Mouse (Mus musculus): Measurements from ENCODE around the gene Olfr314. TPM values are rescaled to one million over a fixed set of nuclear protein-coding genes. Genes with fewer than 3 reads are reported as not detected.

The Olfr314 gene
- polyA plus RNA-seq, 1 experiment from 2014 or later: not detected

GRCm38 (mm10) chr11:58789532-58789931, 6.8 kb downstream of the Olfr314 start:
- H3K27ac ChIP-seq (ENCODE audit: low read depth, low read length): no peak overlapping the region
- no peaks in the 10 kb centered on the region for H3K9me3 ChIP-seq (ENCODE audit: control insufficient read depth, low read length)
- ATAC-seq (ENCODE audit: low read depth): no peak
- WGBS: 35% methylated on average over 3 of the region's 3 CpGs
- H3K4me1 ChIP-seq (ENCODE audit: control insufficient read depth, insufficient read depth, low read length): no peaks in the 10 kb centered on the region
- no peak overlapping the region for H3K4me2 ChIP-seq (ENCODE audit: low read depth, low read length)
- H3K4me3 ChIP-seq (ENCODE audit: low read depth, low read length): no peak overlapping the region
- H3K36me3 ChIP-seq (ENCODE audit: control insufficient read depth, insufficient read depth, low read length): no peaks in the 10 kb centered on the region
- H3K9ac ChIP-seq (replicated peaks; ENCODE audit: low read depth, low read length): no peak overlapping the region
- no peaks in the 10 kb centered on the region for H3K27me3 ChIP-seq (ENCODE audit: control insufficient read depth, insufficient read depth, low read length)

- H3K4me2 ChIP-seq (ENCODE audit: low read depth, low read length): no peak overlapping the region
- no peak for ATAC-seq (ENCODE audit: low read depth)
- no peak overlapping the region for H3K27ac ChIP-seq (ENCODE audit: low read depth, low read length)
- no peaks in the 10 kb centered on the region for H3K36me3 ChIP-seq (ENCODE audit: control insufficient read depth, insufficient read depth, low read length)
- H3K27me3 ChIP-seq (ENCODE audit: control insufficient read depth, insufficient read depth, low read length): no peaks in the 10 kb centered on the region
- no peaks in the 10 kb centered on the region for H3K9me3 ChIP-seq (ENCODE audit: control insufficient read depth, low read length)
- H3K4me3 ChIP-seq (ENCODE audit: low read depth, low read length): no peak overlapping the region
- no peaks in the 10 kb centered on the region for H3K4me1 ChIP-seq (ENCODE audit: control insufficient read depth, insufficient read depth, low read length)
- no peak overlapping the region for H3K9ac ChIP-seq (replicated peaks; ENCODE audit: low read depth, low read length)
- WGBS: 69% methylated on average over 2 of the region's 2 CpGs
Observed at GRCm38 (mm10) chr11:58790053-58790452, 7.3 kb downstream of the Olfr314 start.

GRCm38 (mm10) chr11:58790646-58791045, 7.9 kb downstream of the Olfr314 start:
- Histone ChIP-seq H3K27me3 (ENCODE audit: control insufficient read depth, insufficient read depth, low read length) (no peaks in the 10 kb centered on the region), H3K36me3 (ENCODE audit: control insufficient read depth, insufficient read depth, low read length) (no peaks in the 10 kb centered on the region), H3K27ac (ENCODE audit: low read depth, low read length) (no peak overlapping the region), H3K9me3 (ENCODE audit: control insufficient read depth, low read length) (no peaks in the 10 kb centered on the region), H3K4me3 (ENCODE audit: low read depth, low read length) (no peak overlapping the region), H3K9ac (replicated peaks; ENCODE audit: low read depth, low read length) (no peak overlapping the region), H3K4me1 (ENCODE audit: control insufficient read depth, insufficient read depth, low read length) (no peaks in the 10 kb centered on the region), H3K4me2 (ENCODE audit: low read depth, low read length) (no peak overlapping the region)
- no peak for ATAC-seq (ENCODE audit: low read depth)
- WGBS: 92% methylated on average over 6 of the region's 6 CpGs

- H3K4me3 ChIP-seq (ENCODE audit: low read depth, low read length): no peak overlapping the region
- no peaks in the 10 kb centered on the region for H3K9me3 ChIP-seq (ENCODE audit: control insufficient read depth, low read length)
- 85% methylated on average over 2 of the region's 2 CpGs for WGBS
- no peaks in the 10 kb centered on the region for H3K4me1 ChIP-seq (ENCODE audit: control insufficient read depth, insufficient read depth, low read length)
- no peak overlapping the region for H3K27ac ChIP-seq (ENCODE audit: low read depth, low read length)
- H3K4me2 ChIP-seq (ENCODE audit: low read depth, low read length): no peak overlapping the region
- no peaks in the 10 kb centered on the region for H3K27me3 ChIP-seq (ENCODE audit: control insufficient read depth, insufficient read depth, low read length)
- H3K9ac ChIP-seq (replicated peaks; ENCODE audit: low read depth, low read length): no peak overlapping the region
- H3K36me3 ChIP-seq (ENCODE audit: control insufficient read depth, insufficient read depth, low read length): no peaks in the 10 kb centered on the region
- no peak for ATAC-seq (ENCODE audit: low read depth)
Observed at GRCm38 (mm10) chr11:58795856-58796255, 13.1 kb downstream of the Olfr314 start.

GRCm38 (mm10) chr11:58796850-58797249, 14.1 kb downstream of the Olfr314 start:
- Histone ChIP-seq H3K9ac (replicated peaks; ENCODE audit: low read depth, low read length) (no peak overlapping the region), H3K4me1 (ENCODE audit: control insufficient read depth, insufficient read depth, low read length) (peaks cover under 1% of the 10 kb centered on the region; the same call in 1 of the 2 replicates), H3K4me2 (ENCODE audit: low read depth, low read length) (no peak overlapping the region), H3K27me3 (ENCODE audit: control insufficient read depth, insufficient read depth, low read length) (no peaks in the 10 kb centered on the region), H3K4me3 (ENCODE audit: low read depth, low read length) (no peak overlapping the region), H3K27ac (ENCODE audit: low read depth, low read length) (no peak overlapping the region), H3K9me3 (ENCODE audit: control insufficient read depth, low read length) (no peaks in the 10 kb centered on the region), H3K36me3 (ENCODE audit: control insufficient read depth, insufficient read depth, low read length) (no peaks in the 10 kb centered on the region)
- WGBS: 83% methylated on average over 7 of the region's 7 CpGs
- ATAC-seq (ENCODE audit: low read depth): no peak

- H3K9me3 ChIP-seq (ENCODE audit: control insufficient read depth, low read length): no peaks in the 10 kb centered on the region
- no peak overlapping the region for H3K9ac ChIP-seq (replicated peaks; ENCODE audit: low read depth, low read length)
- H3K27me3 ChIP-seq (ENCODE audit: control insufficient read depth, insufficient read depth, low read length): no peaks in the 10 kb centered on the region
- 86% methylated on average over 5 of the region's 5 CpGs for WGBS
- no peaks in the 10 kb centered on the region for H3K36me3 ChIP-seq (ENCODE audit: control insufficient read depth, insufficient read depth, low read length)
- no peak overlapping the region for H3K4me2 ChIP-seq (ENCODE audit: low read depth, low read length)
- no peak for ATAC-seq (ENCODE audit: low read depth)
- H3K4me1 ChIP-seq (ENCODE audit: control insufficient read depth, insufficient read depth, low read length): peaks cover 7% of the 10 kb centered on the region; the same call in 1 of the 2 replicates
- H3K27ac ChIP-seq (ENCODE audit: low read depth, low read length): no peak overlapping the region
- no peak overlapping the region for H3K4me3 ChIP-seq (ENCODE audit: low read depth, low read length)
Observed at GRCm38 (mm10) chr11:58799747-58800146, 17.0 kb downstream of the Olfr314 start.

- H3K4me3 ChIP-seq (ENCODE audit: low read depth, low read length): no peak within 1 kb of the TSS
- peaks cover 7% of the 10 kb centered on the region; the same call in 1 of the 2 replicates for H3K4me1 ChIP-seq (ENCODE audit: control insufficient read depth, insufficient read depth, low read length)
- no peaks in the 10 kb centered on the region for H3K36me3 ChIP-seq (ENCODE audit: control insufficient read depth, insufficient read depth, low read length)
- H3K9ac ChIP-seq (replicated peaks; ENCODE audit: low read depth, low read length): no peak within 1 kb of the TSS
- 31% methylated on average over 14 of the region's 14 CpGs for WGBS
- H3K27ac ChIP-seq (ENCODE audit: low read depth, low read length): no peak within 1 kb of the TSS
- ATAC-seq (ENCODE audit: low read depth): peak; percentile 41; the same call in 1 of the 2 replicates
- no peaks in the 10 kb centered on the region for H3K9me3 ChIP-seq (ENCODE audit: control insufficient read depth, low read length)
- H3K4me2 ChIP-seq (ENCODE audit: low read depth, low read length): no peak within 1 kb of the TSS
- H3K27me3 ChIP-seq (ENCODE audit: control insufficient read depth, insufficient read depth, low read length): no peaks in the 10 kb centered on the region
Observed at GRCm38 (mm10) chr11:58801558-58802228, 18.9 kb downstream of the Olfr314 start, which contains the start of gene Fam183b. TSS of gene Fam183b (minus strand) at chr11:58801960.

- Histone ChIP-seq H3K27ac (ENCODE audit: low read depth, low read length) (no peak overlapping the region), H3K9ac (replicated peaks; ENCODE audit: low read depth, low read length) (no peak overlapping the region), H3K4me3 (ENCODE audit: low read depth, low read length) (no peak overlapping the region), H3K4me2 (ENCODE audit: low read depth, low read length) (no peak overlapping the region), H3K36me3 (ENCODE audit: control insufficient read depth, insufficient read depth, low read length) (no peaks in the 10 kb centered on the region), H3K9me3 (ENCODE audit: control insufficient read depth, low read length) (no peaks in the 10 kb centered on the region), H3K4me1 (ENCODE audit: control insufficient read depth, insufficient read depth, low read length) (peaks cover 7% of the 10 kb centered on the region; the same call in 1 of the 2 replicates), H3K27me3 (ENCODE audit: control insufficient read depth, insufficient read depth, low read length) (no peaks in the 10 kb centered on the region)
- no peak for ATAC-seq (ENCODE audit: low read depth)
- WGBS: 79% methylated on average over 4 of the region's 4 CpGs
Observed at GRCm38 (mm10) chr11:58803871-58804270, 21.1 kb downstream of the Olfr314 start.

GRCm38 (mm10) chr11:58804393-58804792, 21.6 kb downstream of the Olfr314 start:
- no peak for ATAC-seq (ENCODE audit: low read depth)
- WGBS: 94% methylated on average over 2 of the region's 2 CpGs
- peaks cover 7% of the 10 kb centered on the region; the same call in 1 of the 2 replicates for H3K4me1 ChIP-seq (ENCODE audit: control insufficient read depth, insufficient read depth, low read length)

More at GRCm38 (mm10) chr11:58804393-58804792, 21.6 kb downstream of the Olfr314 start:
- Histone ChIP-seq H3K27me3 (ENCODE audit: control insufficient read depth, insufficient read depth, low read length) (no peaks in the 10 kb centered on the region), H3K36me3 (ENCODE audit: control insufficient read depth, insufficient read depth, low read length) (no peaks in the 10 kb centered on the region), H3K27ac (ENCODE audit: low read depth, low read length) (no peak overlapping the region), H3K9ac (replicated peaks; ENCODE audit: low read depth, low read length) (no peak overlapping the region), H3K9me3 (ENCODE audit: control insufficient read depth, low read length) (no peaks in the 10 kb centered on the region), H3K4me2 (ENCODE audit: low read depth, low read length) (no peak overlapping the region), H3K4me3 (ENCODE audit: low read depth, low read length) (no peak overlapping the region)

All from neural tube, embryonic 14.5 days (tissue).